Mouse (Mus musculus): ENCODE data around the gene Osbpl10.

GRCm38 (mm10) chr9:115075191-115075590, 96.8 kb downstream of the Osbpl10 start:
- TF ChIP-seq CTCF (IDR thresholded peaks at IDR 0.05; ENCODE audit: extremely low read depth, insufficient read length, insufficient replicate concordance, low read depth, low read length) (no peak; the same call in 1 of the 2 replicates), POLR2A (IDR thresholded peaks at IDR 0.05; ENCODE audit: low read depth, low read length) (no peak)

All from small intestine, adult 2 months (tissue).